Mouse (Mus musculus) lung, postnatal 4 days (tissue): ENCODE measurements around the gene Nlrp4c.
"Not testable (repeated sequence)": the region's sequence is repeated elsewhere in the genome, so short reads cannot be mapped to it uniquely, and the experiment has no call there.

Experiments used
- DNase-seq, 2 experiments: peaks; one replicate each; pipeline ENCODE4 v3.0.0; 2021

The Nlrp4c gene

DNA sequence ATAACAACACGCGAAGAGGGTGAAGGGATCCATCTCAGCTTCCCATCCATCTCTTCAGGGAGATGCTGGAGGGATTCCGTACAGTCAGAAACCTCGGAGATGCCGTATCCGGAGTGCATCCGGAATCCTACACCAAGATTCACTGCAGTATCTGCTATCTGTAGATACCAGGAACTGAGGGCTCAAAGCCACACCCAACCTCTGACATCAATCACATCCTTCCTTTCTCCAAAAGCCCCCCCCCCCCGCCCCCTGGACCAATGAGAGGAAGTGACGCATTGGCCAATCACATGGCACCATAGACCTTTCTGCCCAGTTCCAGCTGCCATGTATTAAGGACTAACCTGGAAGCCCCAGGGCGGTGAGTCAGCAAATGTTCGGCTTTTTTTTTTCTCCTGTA is at the start of gene Nlrp4c:
Nlrp4c (plus strand) TSS at position 301 of the 400 bp plus-strand sequence.
- DNase-seq: no peak

DNA sequence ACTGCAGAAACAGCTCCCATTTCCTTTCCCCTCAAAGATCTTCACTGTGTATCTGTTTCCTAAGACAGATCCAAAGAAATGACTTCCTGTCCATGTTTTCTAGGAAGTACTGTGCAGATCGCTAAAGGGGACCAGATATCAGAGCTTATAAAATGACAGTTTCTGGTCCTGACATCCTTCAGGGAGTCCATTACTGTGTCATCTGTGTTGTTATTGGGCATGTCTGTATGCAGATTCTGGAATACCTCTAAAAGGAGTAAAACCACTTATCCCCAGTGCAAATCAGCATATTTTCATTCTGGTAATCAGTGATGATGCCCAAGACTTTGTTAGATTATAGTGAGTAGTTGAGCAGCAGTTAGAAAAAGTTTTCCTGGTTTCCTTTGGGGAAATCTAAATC is 34.1 kb upstream of the Nlrp4c start, which contains the start of gene Vmn1r65:
Vmn1r65 (minus strand) TSS at position 101 of the 400 bp plus-strand sequence.
- no peak for DNase-seq

- DNase-seq: no peak
These were observed 74.5 kb downstream of the Nlrp4c start for GRCm38 (mm10) chr7:6119501-6119900.

DNA sequence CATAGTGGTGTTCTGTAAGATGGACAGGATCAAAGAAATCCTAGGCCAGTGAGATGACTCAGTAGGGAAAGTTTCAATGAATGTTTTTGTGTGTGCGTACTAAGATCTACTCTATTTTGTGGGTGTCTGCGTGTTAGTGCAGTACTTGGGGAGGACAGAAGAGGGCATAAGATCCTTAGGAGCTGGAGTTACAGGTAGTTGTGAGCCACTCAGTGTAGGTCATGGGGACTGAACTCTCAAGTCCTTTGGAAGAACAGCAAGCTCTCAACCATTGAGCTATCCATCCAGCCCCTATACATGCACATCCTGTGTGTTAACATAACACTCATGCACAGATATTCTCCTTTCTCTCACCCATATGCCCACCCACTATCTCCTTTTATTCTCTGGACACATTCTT is 75.1 kb downstream of the Nlrp4c start:
- not testable (repeated sequence) for DNase-seq

GRCm38 (mm10) chr7:6121128-6121527 is 76.2 kb downstream of the Nlrp4c start:
- DNase-seq: not testable (repeated sequence)

- DNase-seq: peak in 1 of 2 experiments; percentile 81
These were observed 81.9 kb downstream of the Nlrp4c start for GRCm38 (mm10) chr7:6126690-6127448.

GRCm38 (mm10) chr7:6130346-6130745 is 85.4 kb downstream of the Nlrp4c start:
- no peak for DNase-seq

DNA sequence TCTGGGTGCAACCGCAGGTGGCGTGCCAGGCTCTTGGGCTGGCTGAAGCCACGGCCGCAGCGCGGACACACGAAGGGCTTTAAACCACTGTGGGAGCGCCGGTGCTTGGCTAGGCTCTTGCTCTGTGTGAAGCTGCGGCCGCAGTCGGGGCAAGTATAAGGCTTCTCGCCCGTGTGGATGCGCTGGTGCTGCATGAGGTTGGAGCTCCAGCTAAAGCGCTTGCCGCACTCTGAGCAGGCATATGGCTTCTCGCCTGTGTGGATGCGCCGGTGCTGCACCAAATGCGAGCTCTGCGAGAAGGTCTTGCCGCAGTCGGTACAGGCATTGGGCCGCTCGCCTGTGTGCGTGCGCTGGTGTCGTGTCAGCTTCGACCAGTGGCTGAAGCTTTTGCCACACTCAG is 87.7 kb downstream of the Nlrp4c start:
- DNase-seq: no peak

- DNase-seq: no peak
These were observed 91.5 kb downstream of the Nlrp4c start for GRCm38 (mm10) chr7:6136497-6136896.

DNA sequence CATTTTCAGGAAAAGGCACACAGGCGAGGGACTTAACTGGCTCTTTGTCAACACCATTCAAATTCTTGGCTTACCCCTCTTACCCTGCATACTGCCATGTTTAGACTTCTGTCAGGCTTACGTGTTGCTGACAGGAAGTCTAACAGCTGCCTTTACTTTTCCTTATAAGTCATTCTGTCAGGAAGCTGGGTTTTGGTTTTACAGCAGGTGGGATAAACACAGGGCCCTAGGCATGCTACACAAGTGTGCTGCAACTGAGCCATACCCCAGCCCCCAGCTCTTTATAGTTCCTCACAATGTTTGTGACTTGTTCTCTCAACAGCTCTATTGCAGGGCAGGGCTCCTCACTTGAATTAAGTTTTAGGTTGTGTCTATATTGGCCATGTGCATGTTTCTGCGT is 94.3 kb downstream of the Nlrp4c start:
- no peak for DNase-seq

GRCm38 (mm10) chr7:6143991-6144531 is 99.1 kb downstream of the Nlrp4c start:
- no peak for DNase-seq

DNA sequence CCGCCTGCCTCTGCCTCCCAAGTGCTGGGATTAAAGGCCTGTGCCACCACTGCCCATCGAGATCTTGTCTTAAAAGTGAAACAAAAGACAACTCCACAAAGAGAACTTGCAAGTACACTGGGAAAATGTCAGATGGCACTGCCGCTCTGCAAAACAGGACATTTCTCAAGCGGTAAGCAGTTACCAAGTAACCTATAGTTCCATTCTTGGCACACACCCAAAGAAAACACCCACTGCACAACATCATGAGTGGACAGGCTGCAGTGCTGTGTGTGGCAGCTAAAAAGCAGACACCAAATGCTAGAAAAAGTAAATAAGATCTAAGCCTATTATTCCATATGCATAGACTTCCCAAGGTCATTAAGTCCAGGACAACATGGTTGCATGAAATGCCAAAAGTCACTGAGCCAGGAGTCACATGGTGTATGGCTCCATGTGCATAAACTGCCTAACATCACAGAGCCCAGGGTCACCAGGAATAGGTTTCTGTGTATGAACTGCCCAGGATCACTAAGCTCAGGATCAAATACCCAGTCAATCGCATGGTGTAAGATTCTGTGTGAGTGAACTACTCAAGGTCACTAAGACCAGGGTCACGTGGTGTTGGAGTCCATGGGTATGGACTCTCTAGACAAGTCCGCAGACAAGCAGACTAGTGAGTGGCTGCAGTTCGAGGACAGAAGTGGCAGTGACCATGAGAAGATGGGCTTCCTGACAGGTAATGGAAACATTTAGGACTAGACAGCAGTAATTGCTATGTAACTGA is 100.6 kb downstream of the Nlrp4c start:
- no peak for DNase-seq

DNA sequence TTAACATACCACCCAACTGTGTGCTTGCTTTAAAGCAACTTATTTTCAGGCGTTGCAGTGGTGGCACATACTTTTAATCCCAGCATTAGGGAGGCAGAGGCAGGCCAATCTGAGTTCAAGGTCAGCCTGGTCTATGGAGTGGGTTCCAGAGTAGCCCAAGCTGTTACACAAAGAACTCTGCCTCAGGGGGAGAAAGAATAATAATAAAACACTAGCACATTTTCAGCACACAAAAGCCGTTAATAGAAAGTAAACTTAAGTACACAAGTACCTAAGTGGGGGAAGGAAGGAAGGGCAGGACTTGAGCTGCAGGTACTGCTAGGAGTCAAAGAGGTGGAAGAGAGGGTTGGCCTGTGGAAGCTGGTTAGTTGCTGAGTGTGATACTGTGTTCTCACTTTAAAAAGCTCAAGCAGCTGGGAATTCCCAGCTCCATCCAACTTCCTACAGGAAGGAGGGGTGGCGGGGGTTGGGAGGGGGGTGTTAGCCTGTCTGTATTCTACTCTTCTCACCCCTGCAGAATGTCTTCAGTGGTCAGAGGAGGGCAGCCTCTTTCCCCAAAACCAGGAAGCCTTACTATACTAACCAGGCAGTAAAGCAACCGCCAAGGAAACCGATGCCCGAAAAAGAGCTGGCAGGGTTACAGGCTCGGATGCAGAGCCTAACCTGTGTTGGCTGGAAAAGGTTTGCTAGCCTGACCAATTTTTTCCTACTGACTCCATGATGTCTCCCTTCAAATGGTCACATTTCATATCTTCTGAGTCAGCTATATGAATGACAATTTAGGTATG is 101.4 kb downstream of the Nlrp4c start:
- DNase-seq: no peak

- DNase-seq: no peak
These were observed 102.0 kb downstream of the Nlrp4c start for GRCm38 (mm10) chr7:6146982-6147325.

- DNase-seq: peak in 1 of 2 experiments; percentile 30
These were observed 102.7 kb downstream of the Nlrp4c start for GRCm38 (mm10) chr7:6147688-6148087.

DNA sequence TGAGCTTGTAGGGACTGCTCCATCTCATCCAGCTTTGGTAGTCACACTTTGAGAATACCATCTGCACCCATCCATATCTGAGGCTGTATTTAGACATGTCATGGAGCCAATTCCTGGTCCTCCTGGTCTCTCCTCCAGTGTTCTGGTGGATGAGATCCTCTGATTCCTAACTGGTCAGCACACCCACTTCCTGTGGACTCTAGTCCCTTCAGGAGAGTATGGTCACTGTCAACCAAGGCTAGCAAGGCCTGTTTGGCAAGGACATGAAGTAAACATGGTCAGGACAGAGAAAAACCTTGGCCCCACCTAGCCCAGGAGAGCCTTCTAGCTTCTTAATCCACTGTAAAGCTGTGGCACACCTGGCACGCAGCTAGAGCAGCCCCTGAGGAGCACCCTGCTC is 106.3 kb downstream of the Nlrp4c start:
- DNase-seq: no peak

GRCm38 (mm10) chr7:6152036-6152435 is 107.1 kb downstream of the Nlrp4c start:
- no peak for DNase-seq

- DNase-seq: no peak
These were observed 108.2 kb downstream of the Nlrp4c start for GRCm38 (mm10) chr7:6153131-6153530.

DNA sequence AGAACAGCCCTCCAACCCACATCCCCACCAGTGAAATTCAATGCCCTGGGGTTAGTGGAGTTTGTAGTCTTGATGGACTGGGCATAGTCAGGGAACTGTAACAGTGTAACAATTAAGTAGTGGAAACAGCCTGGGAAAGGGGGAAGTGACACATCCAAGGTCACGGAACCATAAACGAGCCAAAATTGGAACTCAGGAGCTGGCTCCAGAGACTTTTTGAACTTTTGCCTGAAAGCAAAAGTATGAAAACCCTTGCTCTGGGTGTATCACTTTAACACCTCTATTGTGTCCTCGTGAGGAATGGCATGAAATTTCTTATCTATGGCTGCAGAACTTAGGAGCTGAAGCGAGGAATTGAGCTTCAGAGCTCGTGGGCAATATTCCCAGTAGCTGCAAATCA is 109.2 kb downstream of the Nlrp4c start:
- no peak for DNase-seq
